Mouse (Mus musculus): ENCODE measurements around the gene Kl. TPM values are rescaled to one million over a fixed set of nuclear protein-coding genes. Genes with fewer than 3 reads are reported as not detected.

The Kl gene
- polyA plus RNA-seq, 1 experiment = 159 TPM

GRCm38 (mm10) chr5:151018450-151018849, 66.0 kb downstream of the Kl start:
- peak; percentile 15; the same call in 1 of the 2 replicates for TF ChIP-seq CTCF (conservative IDR thresholded peaks at IDR 0.05; ENCODE audit: insufficient read depth, insufficient read length, low read depth, low read length)
- TF ChIP-seq POLR2A (IDR thresholded peaks at IDR 0.05; ENCODE audit: low read depth, low read length) = no peak
- Histone ChIP-seq H3K27ac (ENCODE audit: insufficient read depth, low read depth, low read length) (peak overlapping the region; percentile 92), H3K36me3 (ENCODE audit: control insufficient read depth, insufficient read depth, low read length) (no peaks in the 10 kb centered on the region), H3K4me3 (ENCODE audit: insufficient read depth, low read depth, low read length) (no peak overlapping the region), H3K27me3 (replicated peaks; ENCODE audit: control insufficient read depth, insufficient read depth, low read length) (no peaks in the 10 kb centered on the region), H3K4me1 (ENCODE audit: control insufficient read depth, insufficient read depth, low read length) (peaks cover 14% of the 10 kb centered on the region)
- peak; percentile 78 for DNase-seq
- WGBS = 65% methylated on average over 5 of the region's 5 CpGs

GRCm38 (mm10) chr5:151018959-151019358, 66.6 kb downstream of the Kl start:
- TF ChIP-seq POLR2A (IDR thresholded peaks at IDR 0.05; ENCODE audit: low read depth, low read length) (no peak), CTCF (conservative IDR thresholded peaks at IDR 0.05; ENCODE audit: insufficient read depth, insufficient read length, low read depth, low read length) (no peak)
- H3K36me3 ChIP-seq (ENCODE audit: control insufficient read depth, insufficient read depth, low read length) = no peaks in the 10 kb centered on the region
- 42% methylated on average over 5 of the region's 5 CpGs for WGBS
- H3K4me3 ChIP-seq (ENCODE audit: insufficient read depth, low read depth, low read length) = no peak overlapping the region
- DNase-seq = peak; percentile 50
- H3K4me1 ChIP-seq (ENCODE audit: control insufficient read depth, insufficient read depth, low read length) = peaks cover 16% of the 10 kb centered on the region
- H3K27ac ChIP-seq (ENCODE audit: insufficient read depth, low read depth, low read length) = peak overlapping the region; percentile 28
- H3K27me3 ChIP-seq (replicated peaks; ENCODE audit: control insufficient read depth, insufficient read depth, low read length) = no peaks in the 10 kb centered on the region

- no peak for TF ChIP-seq CTCF (conservative IDR thresholded peaks at IDR 0.05; ENCODE audit: insufficient read depth, insufficient read length, low read depth, low read length)
- no peak for TF ChIP-seq POLR2A (IDR thresholded peaks at IDR 0.05; ENCODE audit: low read depth, low read length)
- no peak overlapping the region for H3K27ac ChIP-seq (ENCODE audit: insufficient read depth, low read depth, low read length)
These were observed 67.8 kb downstream of the Kl start for GRCm38 (mm10) chr5:151020031-151020820.

GRCm38 (mm10) chr5:151020831-151021230, 68.4 kb downstream of the Kl start:
- peak; percentile 14 for DNase-seq
- no peaks in the 10 kb centered on the region for H3K36me3 ChIP-seq (ENCODE audit: control insufficient read depth, insufficient read depth, low read length)
- 67% methylated on average over 14 of the region's 14 CpGs for WGBS
- H3K4me1 ChIP-seq (ENCODE audit: control insufficient read depth, insufficient read depth, low read length) = peaks cover 20% of the 10 kb centered on the region
- no peak overlapping the region for H3K27ac ChIP-seq (ENCODE audit: insufficient read depth, low read depth, low read length)
- no peak for TF ChIP-seq CTCF (conservative IDR thresholded peaks at IDR 0.05; ENCODE audit: insufficient read depth, insufficient read length, low read depth, low read length)
- TF ChIP-seq POLR2A (IDR thresholded peaks at IDR 0.05; ENCODE audit: low read depth, low read length) = no peak
- H3K27me3 ChIP-seq (replicated peaks; ENCODE audit: control insufficient read depth, insufficient read depth, low read length) = no peaks in the 10 kb centered on the region
- no peak overlapping the region for H3K4me3 ChIP-seq (ENCODE audit: insufficient read depth, low read depth, low read length)

More at GRCm38 (mm10) chr5:151020031-151020820, 67.8 kb downstream of the Kl start:
- no peaks in the 10 kb centered on the region for H3K27me3 ChIP-seq (replicated peaks; ENCODE audit: control insufficient read depth, insufficient read depth, low read length)
- H3K4me3 ChIP-seq (ENCODE audit: insufficient read depth, low read depth, low read length) = no peak overlapping the region
- no peaks in the 10 kb centered on the region for H3K36me3 ChIP-seq (ENCODE audit: control insufficient read depth, insufficient read depth, low read length)
- 68% methylated on average over 13 of the region's 13 CpGs for WGBS
- DNase-seq = no peak
- peaks cover 16% of the 10 kb centered on the region for H3K4me1 ChIP-seq (ENCODE audit: control insufficient read depth, insufficient read depth, low read length)

GRCm38 (mm10) chr5:151022026-151022425, 69.6 kb downstream of the Kl start:
- no peak overlapping the region for H3K27ac ChIP-seq (ENCODE audit: insufficient read depth, low read depth, low read length)
- WGBS = 89% methylated on average over 7 of the region's 7 CpGs
- TF ChIP-seq POLR2A (IDR thresholded peaks at IDR 0.05; ENCODE audit: low read depth, low read length) (no peak), CTCF (conservative IDR thresholded peaks at IDR 0.05; ENCODE audit: insufficient read depth, insufficient read length, low read depth, low read length) (no peak)
- H3K36me3 ChIP-seq (ENCODE audit: control insufficient read depth, insufficient read depth, low read length) = no peaks in the 10 kb centered on the region
- no peaks in the 10 kb centered on the region for H3K27me3 ChIP-seq (replicated peaks; ENCODE audit: control insufficient read depth, insufficient read depth, low read length)
- H3K4me1 ChIP-seq (ENCODE audit: control insufficient read depth, insufficient read depth, low read length) = peaks cover 20% of the 10 kb centered on the region
- H3K4me3 ChIP-seq (ENCODE audit: insufficient read depth, low read depth, low read length) = no peak overlapping the region
- DNase-seq = no peak

GRCm38 (mm10) chr5:151022939-151023338, 70.5 kb downstream of the Kl start:
- H3K27ac ChIP-seq (ENCODE audit: insufficient read depth, low read depth, low read length) = no peak overlapping the region; the same call in 1 of the 2 replicates
- H3K27me3 ChIP-seq (replicated peaks; ENCODE audit: control insufficient read depth, insufficient read depth, low read length) = no peaks in the 10 kb centered on the region
- no peak for DNase-seq
- no peak overlapping the region for H3K4me3 ChIP-seq (ENCODE audit: insufficient read depth, low read depth, low read length)
- WGBS = 69% methylated on average over 1 of the region's 1 CpGs
- TF ChIP-seq CTCF (conservative IDR thresholded peaks at IDR 0.05; ENCODE audit: insufficient read depth, insufficient read length, low read depth, low read length) (no peak), POLR2A (IDR thresholded peaks at IDR 0.05; ENCODE audit: low read depth, low read length) (no peak)
- H3K4me1 ChIP-seq (ENCODE audit: control insufficient read depth, insufficient read depth, low read length) = peaks cover 20% of the 10 kb centered on the region
- H3K36me3 ChIP-seq (ENCODE audit: control insufficient read depth, insufficient read depth, low read length) = no peaks in the 10 kb centered on the region

- no peak overlapping the region for H3K4me3 ChIP-seq (ENCODE audit: insufficient read depth, low read depth, low read length)
- 34% methylated on average over 8 of the region's 8 CpGs for WGBS
- no peaks in the 10 kb centered on the region for H3K36me3 ChIP-seq (ENCODE audit: control insufficient read depth, insufficient read depth, low read length)
- no peak for TF ChIP-seq POLR2A (IDR thresholded peaks at IDR 0.05; ENCODE audit: low read depth, low read length)
- H3K27ac ChIP-seq (ENCODE audit: insufficient read depth, low read depth, low read length) = peak overlapping the region; percentile 67; the same call in 1 of the 2 replicates
- DNase-seq = peak; percentile 31
- H3K4me1 ChIP-seq (ENCODE audit: control insufficient read depth, insufficient read depth, low read length) = peaks cover 18% of the 10 kb centered on the region
- no peaks in the 10 kb centered on the region for H3K27me3 ChIP-seq (replicated peaks; ENCODE audit: control insufficient read depth, insufficient read depth, low read length)
These were observed 71.1 kb downstream of the Kl start for GRCm38 (mm10) chr5:151023461-151023860.

All from kidney, adult 2 months (tissue).